Mouse (Mus musculus) gonadal fat pad, adult 2 months (tissue): ENCODE results near the gene Gosr2. TPM values are rescaled to one million over a fixed set of nuclear protein-coding genes. Genes with fewer than 3 reads are reported as not detected.

Source experiments
- DNase-seq: peaks from one replicate; pipeline ENCODE4 v3.0.0-alpha.2; 2012; ENCODE audit warnings: low read depth
- polyA plus RNA-seq: library from polyadenylated mRNA; depleted of rRNA; stranded (reverse); fragments of >200 nt; gene quantifications from 2 replicates; pipeline ENCODE4 v1.2.3, GENCODE M21; 2012; rRNA removed

Gosr2 gene
- polyA plus RNA-seq, result 113 and 121 TPM in 2 replicates

DNA sequence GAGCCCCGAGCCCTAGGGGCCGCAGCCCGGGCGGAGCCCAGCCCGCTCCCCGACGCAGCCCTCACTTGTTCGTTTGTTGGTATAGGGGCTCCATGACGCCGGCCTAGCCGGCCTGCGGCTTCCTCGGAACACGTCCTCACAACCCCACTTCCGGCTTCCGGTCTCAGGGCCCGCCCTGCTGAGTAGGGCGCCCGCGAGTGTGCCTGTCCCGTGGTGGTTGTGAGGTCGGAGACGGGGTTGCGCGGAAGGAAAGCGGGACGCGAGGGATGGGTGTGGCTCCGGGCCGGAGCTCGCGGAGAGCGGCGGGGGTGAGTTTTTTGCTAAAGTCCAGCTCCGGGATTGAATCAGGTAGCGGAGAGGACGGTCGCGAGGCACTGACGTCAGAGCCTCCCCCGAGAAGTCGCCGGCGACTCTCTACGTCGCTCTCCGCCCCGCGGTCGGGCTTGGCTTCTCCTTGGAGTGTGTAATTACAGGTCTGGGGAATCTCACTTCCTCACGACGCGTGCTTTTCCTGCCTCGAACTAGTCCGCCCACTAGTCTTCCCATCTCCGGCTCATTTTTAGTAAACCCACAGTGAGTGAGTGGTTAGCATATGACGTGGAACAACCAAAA is at the start of gene Gosr2:
Gosr2 (minus strand) TSS at position 334 of the 612 bp plus-strand sequence.
- DNase-seq, result no peak

DNA sequence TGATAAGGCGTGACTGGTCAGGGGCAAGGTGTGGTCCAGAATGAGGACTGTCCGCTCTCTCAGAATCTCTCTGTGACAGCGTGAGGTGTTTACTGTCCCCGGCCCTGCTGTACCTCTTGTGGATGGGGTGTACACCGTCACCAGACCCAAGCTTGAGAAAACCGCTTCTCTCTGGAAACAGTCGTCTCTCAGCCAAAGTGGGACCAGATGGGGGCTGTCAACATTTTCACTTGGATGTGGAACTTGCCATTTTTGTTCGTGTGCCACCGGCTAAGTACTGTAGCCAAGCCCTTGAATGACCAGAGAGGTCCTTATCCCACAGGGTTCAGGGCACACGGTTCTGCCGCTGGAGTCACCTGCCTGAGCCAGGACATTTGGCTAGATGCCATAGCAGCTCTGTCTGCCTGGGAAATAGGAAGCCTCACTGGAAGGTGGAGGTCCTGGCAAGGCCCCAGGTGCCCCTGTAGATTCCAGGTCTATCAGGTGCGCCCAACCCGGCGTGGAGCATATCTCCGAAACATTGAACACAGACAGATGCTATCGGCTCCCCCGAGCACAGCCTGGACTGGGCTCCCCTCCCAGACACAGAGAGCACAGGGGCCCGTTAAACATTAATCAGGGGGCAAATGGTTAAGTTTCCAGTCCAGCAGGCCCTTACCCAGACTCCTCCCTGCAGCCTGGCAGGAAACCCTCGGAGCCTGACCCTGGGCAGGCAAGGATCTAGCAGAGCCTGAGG is 37.5 kb upstream of the Gosr2 start:
- no peak for DNase-seq

DNA sequence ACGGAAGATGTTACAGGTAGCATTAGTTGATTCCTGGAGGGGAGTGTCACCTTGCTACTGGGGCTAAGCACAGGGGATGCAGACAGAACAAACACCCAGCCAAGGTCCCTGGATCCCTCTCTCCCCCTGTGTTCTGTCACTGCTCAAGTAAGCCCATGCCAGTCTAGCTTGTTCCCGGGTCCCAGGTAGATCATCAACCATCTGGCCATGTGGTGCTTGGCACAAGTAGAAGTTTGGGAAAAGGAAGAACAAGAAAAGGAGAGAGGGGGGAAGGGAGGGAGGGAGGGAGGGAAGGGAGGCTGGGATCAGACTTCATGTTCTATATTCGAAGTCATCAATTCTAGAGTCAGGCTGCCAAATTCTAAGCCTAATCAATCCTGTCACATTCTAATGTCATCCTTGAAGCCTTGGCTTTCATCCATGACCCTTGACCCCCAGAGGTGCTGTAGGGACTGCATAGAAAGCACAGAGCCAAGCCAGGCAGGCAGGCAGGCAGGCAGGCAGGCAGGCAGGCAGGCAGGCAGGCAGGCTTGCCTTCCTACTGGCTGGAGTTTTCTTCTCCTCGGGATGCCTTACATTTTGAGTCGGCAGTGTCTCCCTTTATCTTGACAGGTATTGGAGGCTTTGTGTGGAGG is 36.8 kb upstream of the Gosr2 start:
- DNase-seq, result no peak

DNA sequence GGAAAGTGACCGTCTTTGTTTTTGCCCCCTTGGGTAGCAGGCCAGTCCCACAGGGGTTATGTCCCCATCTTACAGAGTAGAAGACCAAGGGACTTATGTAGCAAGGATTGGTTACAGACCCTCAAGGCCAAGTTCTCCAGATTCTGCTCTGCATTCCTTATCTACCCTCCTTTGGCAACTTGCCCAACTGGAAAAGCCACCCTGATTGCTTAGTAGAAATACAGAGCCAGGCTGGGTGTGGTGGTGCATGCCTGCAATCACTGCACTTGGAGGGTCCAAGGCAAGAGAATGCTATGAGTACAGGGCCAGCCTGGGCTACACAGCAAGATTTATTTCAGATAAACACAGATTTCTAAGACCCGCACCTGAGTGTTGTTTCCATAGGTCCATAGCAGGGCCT is 36.3 kb upstream of the Gosr2 start:
- no peak for DNase-seq

DNA sequence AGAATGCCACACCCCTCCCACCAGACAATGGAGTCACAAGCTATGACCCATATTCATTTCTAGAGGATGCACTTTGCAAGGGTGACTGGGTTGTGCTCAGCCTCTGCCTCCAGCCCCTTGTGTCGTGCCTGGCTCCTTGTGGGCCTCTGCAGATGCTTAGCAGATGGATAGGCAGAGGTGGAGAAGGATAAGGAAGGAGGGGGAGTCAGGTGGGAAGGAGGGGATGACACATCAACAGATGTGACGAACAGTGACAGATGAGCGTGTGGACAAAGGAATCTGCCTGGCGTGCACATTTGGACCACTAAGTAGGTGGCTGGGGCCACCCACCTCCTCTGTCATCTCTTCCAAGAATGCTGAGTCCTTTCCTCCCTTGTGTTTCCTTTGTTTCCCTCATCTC is 35.4 kb upstream of the Gosr2 start:
- no peak for DNase-seq

DNA sequence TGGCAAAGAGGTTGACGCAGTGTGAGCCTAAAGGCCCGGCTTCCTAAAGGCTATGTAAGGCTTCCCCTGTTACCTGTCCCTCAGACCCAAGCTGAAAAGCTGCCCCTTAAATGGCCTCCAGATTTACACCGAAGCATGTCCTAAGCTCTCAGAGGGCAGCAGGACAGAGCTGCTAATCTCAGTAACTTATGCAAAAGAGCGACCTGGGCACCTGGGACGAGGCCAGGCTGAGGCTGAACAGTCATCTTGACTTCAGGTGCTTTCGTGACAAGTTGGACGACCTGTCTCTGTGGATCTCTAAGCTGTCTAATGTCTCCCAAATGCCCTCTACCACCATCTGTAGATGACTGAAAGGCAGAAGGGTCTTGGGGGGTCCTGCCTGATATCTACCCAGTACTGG is 34.6 kb upstream of the Gosr2 start:
- DNase-seq, result no peak

DNA sequence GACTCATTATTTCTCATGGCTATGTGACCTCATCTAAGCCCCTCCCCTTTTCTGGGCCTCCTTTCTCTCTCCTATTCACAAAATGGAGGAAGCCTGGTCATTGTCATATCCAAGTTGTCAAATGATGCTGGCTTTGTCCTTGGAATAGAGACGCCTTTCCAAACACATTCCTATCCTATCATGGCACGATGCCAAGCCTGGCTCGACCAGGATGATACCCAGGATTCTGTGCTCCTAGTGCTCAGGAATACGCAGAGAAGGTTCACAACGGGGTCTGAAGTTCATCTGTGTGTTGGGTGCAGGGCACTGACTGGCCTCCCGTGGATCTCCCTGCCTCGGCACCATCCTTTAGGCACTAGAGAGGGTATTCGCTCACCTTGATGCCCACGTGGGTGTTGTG is 33.9 kb upstream of the Gosr2 start:
- DNase-seq, result no peak

DNA sequence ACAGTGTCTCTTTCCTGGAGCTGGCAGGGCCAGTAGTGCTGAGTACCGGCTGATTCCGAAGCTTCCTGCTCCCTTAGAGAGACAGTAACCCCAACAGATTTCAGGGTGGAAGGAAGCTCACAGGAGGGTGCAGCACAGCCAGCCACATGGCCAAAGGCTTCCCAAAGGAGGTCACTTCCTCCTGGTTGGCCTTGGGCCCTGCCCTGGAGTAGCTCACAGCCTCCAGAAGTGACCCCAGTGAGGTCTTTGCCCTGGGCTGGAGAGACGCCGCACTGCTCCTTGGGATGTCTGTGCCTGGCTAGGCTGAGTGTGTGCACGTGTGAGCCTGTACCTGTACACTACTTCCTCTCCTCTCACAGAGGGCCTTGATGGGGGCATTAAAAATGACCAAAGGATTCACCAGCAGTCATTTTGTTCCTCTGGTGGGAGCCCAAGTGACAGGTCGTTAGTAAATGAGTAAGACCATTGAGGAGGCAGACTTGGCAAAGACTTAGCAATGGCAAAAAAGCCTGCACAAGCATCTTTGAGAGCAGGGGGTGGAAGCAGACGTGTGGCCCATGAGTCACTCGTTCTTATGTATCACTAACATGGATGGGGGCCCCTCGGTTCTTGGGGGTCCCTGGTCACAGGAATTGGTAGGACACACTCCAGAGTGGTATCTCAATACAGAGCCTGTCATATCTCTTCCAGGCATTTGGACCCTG is 31.7 kb upstream of the Gosr2 start:
- no peak for DNase-seq

DNA sequence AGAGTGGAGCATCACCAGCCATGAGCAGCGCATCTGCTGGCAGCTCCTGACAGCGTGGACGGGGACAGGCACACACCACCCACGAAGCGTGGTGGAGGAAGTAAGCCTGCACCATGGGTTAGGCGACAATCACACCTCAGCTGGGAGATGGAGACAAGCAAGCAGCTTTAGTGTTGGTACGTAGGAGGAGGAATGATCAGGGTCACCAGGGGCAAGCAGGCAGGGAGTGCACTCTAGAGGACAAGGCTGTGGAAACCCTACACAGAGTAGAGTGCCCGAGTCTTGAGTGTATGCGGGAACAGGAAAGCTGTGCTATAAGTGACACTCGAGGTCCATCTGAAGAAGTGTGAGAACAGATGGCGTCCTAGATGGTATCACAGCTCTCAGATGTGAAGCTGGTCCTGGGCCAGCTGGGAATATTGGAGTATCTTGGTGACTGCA is 26.7 kb upstream of the Gosr2 start:
- no peak for DNase-seq

DNA sequence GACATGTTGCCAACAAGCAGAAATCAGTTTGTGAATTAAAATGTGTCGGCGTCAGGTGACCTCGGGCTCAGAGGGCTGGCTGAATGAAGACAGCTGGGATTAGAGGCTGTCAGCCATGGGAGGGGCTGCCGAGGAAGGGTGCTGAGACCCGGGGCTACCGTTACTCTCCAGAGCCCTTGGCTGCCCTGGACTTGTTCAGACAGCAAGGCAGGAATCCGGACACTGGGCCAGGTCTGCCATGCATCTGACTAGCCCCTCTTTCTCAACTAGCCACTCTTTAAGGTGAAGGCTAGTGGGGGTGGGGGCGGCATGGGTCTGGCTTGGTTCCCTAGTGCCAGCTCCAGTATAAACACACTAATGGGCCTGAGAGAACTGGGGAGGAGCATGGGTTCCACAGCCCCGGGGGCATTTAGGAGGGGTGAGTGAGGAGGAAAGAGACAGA is 24.4 kb upstream of the Gosr2 start:
- DNase-seq, result peak; percentile 36

DNA sequence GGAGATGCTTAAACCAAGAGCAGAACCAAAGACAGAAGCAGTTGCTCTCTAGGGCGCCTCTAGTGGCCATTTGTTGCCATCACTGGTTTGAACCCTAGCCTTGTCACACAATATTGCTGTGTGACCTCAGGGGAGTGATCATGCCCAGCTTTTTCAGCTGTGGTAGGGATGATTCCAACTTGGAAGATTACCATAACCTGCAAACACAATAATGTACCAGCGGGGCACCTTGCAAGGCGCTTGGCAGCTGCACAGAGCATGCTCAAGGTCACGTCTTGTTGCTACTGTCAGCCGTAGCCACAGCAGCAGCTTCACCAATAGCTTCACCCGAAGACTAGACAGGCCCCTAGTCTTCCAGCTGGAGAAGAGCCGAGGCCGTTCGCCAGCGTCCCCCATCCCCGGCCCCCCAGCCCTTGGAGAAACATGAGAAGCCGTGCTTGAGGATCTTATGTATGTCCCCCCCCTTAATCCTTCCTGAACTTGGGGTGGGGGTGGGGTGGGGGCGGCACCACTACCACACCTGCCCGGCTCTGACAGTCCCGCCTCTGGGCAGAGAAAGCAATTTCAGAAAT is 23.9 kb upstream of the Gosr2 start:
- no peak for DNase-seq

DNA sequence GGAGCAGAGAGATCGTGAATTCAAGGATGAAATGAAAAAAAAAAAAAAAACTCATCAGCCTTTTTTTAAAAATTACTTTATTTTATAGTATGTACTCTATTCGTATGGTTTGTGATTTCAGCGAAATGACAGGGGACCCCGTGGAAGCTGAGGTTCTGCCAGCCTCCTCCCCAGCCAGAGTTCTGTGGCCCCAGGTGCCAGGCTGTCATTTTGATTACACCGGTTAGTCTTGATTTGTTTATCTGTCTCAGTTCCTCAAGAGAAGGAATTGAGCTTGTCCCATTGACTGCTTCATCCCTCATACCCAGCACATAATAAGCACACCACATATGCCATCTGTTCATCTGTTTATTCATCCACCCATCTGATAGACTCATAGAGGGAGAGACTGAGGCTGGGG is 21.7 kb upstream of the Gosr2 start:
- DNase-seq, result no peak

DNA sequence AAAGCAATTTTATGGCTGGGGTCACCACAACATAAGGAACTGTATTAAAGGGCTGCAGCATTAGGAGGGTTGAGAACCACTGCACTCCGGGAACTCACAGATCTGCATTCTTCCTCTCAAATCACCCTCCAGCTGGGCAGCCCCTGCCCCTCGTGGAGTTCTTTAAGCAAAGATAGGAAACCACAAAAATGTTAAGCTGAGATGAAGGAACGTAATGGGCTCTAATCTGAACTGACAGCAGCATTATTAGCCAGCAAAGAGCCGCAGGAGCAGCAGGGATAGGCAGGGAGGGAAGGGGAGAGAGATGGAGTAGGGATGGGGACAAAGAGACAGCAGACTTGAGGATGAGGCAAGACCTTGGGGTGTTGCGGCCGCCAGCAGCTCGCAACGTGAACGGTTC is 19.3 kb upstream of the Gosr2 start:
- DNase-seq, result no peak

DNA sequence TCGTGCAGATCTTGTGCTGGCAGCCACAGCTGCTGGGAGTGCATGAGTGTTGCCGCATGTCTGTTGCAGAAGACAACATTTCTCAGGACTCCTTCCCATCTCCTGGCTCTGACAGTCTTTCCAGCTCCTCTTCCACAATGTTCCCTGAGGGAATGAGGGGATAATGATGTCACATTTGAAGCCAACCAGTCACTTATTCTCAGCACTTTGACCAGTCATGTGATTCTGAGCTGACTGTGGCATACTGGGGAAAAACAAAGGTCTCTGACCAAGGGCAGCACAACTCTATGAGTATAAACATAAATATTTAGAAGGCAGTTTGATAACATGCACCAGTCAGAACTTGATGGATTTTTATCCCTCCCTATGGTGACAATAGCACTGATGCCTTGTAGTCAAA is 16.4 kb upstream of the Gosr2 start:
- no peak for DNase-seq

DNA sequence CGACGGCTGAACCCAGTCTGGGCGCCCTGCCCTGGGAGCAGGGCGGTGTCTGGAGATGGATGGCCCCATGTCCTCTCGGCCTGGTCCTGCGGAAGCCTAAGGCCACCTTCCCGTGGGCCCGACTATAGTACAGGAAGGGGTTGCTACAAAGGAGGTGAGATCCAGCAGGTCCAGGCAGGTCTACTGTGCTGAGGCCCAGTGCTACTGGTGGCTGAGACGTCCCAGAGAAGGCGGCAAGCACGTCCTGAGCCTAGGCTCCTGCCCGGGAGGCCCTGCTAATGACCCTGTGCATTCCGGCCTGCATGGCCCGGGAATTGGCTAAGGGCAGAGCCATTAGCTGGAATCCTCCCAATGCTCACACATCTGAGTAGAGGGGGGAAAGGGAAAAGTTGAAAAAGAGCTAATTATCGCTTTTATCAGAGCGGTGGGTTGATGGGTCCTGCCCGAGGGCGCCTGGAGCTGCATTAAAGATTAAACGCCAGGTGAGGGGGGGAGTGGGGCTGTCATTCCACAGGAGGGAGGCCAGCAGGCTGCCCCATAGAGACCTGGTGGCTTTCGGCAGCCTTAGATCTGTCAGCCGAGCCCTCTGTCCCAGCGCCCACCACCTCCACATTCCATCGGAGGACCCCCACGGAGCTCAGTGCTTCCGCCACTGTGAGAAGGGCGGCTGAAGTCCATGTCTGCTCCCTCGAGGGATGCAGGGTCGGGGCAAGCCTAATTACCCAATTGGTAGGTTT is 14.3 kb upstream of the Gosr2 start:
- DNase-seq, result no peak

DNA sequence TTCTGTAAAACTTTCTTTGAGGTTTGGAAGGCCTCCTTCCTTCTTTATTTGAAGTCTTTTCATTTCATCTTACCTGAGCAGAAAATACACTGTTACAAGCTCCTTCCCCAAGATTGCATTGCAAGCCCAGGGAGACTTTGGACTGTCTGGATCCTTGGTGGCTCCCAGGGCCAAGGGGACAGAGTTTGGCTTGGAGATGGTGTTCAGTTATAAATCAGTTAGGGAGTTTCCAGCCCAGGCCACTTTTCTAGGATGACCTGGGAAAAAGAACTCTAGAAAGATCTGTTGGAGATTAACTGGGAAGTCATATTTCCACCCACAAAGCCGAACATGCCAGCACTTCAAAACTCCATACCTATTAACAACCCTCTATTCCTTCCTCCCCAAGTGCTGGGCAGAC is 12.3 kb upstream of the Gosr2 start:
- DNase-seq, result no peak

DNA sequence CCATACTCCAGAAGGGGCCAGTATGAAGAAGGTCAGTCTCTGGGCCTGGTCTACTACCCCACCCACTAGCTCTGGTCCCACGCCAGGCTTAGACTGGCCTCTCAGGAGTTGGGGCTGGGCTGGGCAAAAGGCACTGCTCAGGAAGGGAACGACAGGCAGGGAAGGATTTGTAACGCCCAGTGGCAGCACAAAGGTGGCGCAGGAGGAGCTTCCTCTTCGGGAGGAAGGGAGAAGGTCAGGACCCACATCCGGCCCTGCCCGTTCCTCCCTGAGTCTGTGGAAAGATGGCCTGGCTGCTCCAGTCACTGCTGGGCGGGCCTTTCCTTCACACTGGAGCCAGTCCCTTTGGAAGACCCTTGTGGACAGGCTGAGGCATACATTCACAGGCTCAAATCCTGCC is 9.3 kb upstream of the Gosr2 start:
- DNase-seq, result no peak

DNA sequence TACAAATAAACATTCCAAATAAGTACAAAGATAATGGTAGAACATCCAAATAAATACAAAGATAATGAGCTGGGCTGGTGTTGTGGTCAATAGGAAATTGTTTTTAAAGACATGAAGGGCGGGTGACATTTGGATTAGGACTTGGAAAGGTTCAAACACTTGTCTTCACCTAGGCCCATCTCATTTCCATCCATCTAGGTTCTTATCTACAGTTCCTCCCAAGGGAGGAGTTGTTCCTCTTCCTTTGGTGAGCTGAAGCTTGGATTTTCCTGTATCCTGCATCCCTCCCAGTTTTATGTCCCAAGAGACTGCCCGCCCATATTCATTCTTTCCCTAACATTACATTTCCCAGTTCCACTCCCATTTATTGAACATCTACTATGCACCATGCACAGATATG is 528 bp upstream of the Gosr2 start:
- DNase-seq, result no peak

DNA sequence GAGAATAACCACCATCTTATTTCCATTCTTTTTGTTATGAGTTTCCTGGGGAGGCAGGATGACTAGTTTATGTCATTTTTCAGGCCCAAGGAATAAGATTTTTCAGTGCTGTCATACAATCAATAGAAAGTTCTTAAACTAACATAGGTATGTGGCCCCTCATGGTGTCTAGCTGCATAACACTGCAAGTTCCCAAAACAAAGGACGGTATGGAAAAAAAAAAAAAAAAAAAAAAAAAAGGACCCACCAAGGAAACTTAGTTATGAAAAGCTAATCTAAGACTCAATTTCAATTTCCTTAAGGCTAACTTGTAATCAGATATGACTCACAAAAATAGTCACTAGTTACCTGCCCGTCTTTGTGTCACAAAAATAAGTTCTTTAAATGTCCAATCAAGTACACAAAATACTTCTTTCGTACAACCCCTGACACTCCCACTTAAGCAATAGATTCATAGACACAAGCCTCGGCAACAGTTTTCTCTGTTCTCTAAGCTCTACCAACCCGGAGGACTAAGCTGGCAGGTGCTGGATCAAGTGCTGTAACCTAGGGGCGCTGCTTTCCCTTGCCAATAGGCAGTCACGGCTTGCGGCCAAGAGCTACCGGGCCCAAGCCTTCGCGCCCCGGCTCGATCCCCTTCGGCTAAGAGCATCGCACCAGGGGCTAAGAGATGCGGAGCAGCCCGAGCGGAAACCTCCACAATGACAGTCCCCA is 690 bp downstream of the Gosr2 start:
- no peak for DNase-seq

DNA sequence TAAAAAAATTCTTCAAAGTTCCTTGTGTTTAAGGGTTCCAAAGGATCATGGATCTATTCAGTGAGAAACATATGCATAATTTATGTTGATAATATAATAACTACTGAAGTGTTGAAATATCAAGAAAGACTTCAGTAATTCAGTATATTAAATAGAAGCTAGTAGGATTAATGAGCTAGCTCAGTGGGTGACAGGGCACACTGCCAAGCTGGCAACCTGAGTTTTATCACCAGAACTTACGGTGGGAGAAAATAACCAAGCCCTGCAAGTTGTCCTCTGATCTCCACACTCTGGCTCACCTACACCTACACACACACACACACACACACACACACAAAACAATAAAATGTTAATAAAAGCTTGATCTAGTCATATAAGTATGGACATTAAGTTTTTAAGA is 4.5 kb downstream of the Gosr2 start:
- no peak for DNase-seq

DNA sequence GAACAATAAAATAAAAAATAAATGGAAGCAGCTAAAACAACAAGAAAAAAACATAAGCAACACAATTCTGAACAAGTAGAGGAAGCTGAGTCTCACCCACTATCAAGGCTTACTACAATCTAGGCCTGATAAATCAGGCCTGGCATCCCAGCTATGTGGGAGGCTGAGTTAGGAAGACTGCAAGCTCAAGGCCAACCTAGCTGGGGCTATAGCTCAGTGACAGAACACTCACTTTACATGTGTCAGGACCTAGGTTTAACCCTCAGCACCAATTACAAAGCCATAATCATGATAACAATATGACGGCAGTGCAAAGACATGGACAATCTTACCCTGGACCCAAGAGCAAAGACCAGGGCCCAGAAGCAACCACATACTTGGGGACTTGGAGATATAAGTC is 6.7 kb downstream of the Gosr2 start:
- no peak for DNase-seq
